Mouse (Mus musculus) heart, embryonic 16.5 days (tissue): ENCODE measurements around the gene Rpn1. TPM values are rescaled to one million over a fixed set of nuclear protein-coding genes. Genes with fewer than 3 reads are reported as not detected.
A peak's percentile ranks its signal among the peaks of the same experiment; 100 is the strongest.

ENCODE experiments used
- ATAC-seq: fragments of 200-750 bp; cut with Nextera tagmentation; replicated peaks from 2 replicates; pipeline ENCODE4 v1.8.0; 2017; ENCODE audit warnings: moderate number of reproducible peaks; ENCODE audit not compliant: insufficient read depth, low FRiP score; ENCODE audit errors: extremely low read depth
- H3K27ac ChIP-seq: fragments of 300-500 bp; sonication (generic); 2 replicates; pipeline ENCODE4 v1.5.1; 2014; ENCODE audit warnings: mild to moderate bottlenecking, low read length, control low read depth, moderate library complexity
- H3K27me3 ChIP-seq: fragments of 300-500 bp; sonication (generic); 2 replicates; pipeline ENCODE4 v1.6.1; 2014; ENCODE audit warnings: low read length, mixed read lengths; ENCODE audit not compliant: control insufficient read depth, insufficient read depth
- H3K36me3 ChIP-seq: fragments of 300-500 bp; sonication (generic); 2 replicates; pipeline ENCODE4 v1.6.1; 2014; ENCODE audit not compliant: control insufficient read depth, insufficient read depth
- H3K4me1 ChIP-seq: fragments of 300-500 bp; sonication (generic); 2 replicates; pipeline ENCODE4 v1.6.1; 2014; ENCODE audit warnings: low read length, mixed read lengths; ENCODE audit not compliant: control insufficient read depth, insufficient read depth
- H3K4me2 ChIP-seq: fragments of 300-500 bp; sonication (generic); 2 replicates; pipeline ENCODE4 v1.6.1; 2014; ENCODE audit warnings: low read depth, mild to moderate bottlenecking, control low read depth, low read length
- H3K4me3 ChIP-seq: fragments of 300-500 bp; sonication (generic); 2 replicates; pipeline ENCODE4 v1.5.1; 2014; ENCODE audit warnings: mild to moderate bottlenecking, control low read depth, low read length
- H3K9ac ChIP-seq: fragments of 300-500 bp; sonication (generic); 2 replicates; pipeline ENCODE4 v1.6.1; 2014; ENCODE audit warnings: low read length, control low read depth
- H3K9me3 ChIP-seq: fragments of 300-500 bp; sonication (generic); replicated peaks from 2 replicates; pipeline ENCODE4 v1.6.1; 2016; ENCODE audit warnings: low read length; ENCODE audit not compliant: control insufficient read depth
- WGBS: fragments of 180-500 bp; shearing (Covaris S2); extraction: QIAGEN DNeasy Blood & Tissue Kit; methylation state at CpG from one replicate; pipeline ENCODE4 v1.1.7; 2014; 5-methylcytosine and 5-hydroxymethylcytosine counted together
- polyA plus RNA-seq: library from polyadenylated mRNA; unstranded; fragments of >200 nt; fragmentation: Nextera tagmentation; extraction: Ambion mirVana; gene quantifications from 2 replicates; pipeline ENCODE4 v1.2.1, GENCODE M21; 2015

The Rpn1 gene
- polyA plus RNA-seq, 1 experiment from 2014 or later: 182 TPM

DNA sequence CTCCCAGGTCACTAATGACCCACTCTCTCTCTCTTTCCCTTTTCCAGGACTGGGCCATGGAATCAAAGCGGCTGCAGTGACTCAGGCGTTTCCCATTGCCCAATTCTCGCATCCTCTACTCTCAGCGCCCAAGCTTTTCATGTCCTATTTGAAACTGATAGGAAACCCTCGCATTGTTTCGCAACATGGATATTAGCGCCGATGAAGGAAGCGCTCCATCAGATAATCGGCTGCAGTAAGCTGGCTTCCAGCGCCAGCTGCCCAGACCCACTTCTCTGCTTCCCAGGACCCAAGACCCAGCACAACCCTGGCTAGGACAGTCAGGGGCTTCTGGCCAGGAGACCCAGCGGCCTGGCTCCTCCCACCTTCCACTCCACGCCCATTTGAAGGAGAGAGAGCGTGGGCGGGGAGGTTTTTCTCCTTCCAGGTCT lies 51.9 kb downstream of the Rpn1 start:
- Histone ChIP-seq H3K4me3 (peak overlapping the region; percentile 31), H3K9me3 (no peaks in the 10 kb centered on the region), H3K27ac (no peak overlapping the region), H3K9ac (no peak overlapping the region), H3K27me3 (peaks cover 38% of the 10 kb centered on the region), H3K4me2 (peak overlapping the region; percentile 59), H3K36me3 (no peaks in the 10 kb centered on the region), H3K4me1 (peaks cover 33% of the 10 kb centered on the region)
- ATAC-seq: no peak
- WGBS: 19% methylated on average over 15 of the region's 15 CpGs

- no peak overlapping the region for H3K4me2 ChIP-seq
- peaks cover 36% of the 10 kb centered on the region for H3K27me3 ChIP-seq
- H3K4me1 ChIP-seq: peaks cover 16% of the 10 kb centered on the region
- H3K9ac ChIP-seq: no peak overlapping the region
- no peaks in the 10 kb centered on the region for H3K9me3 ChIP-seq
- H3K27ac ChIP-seq: no peak overlapping the region
- 76% methylated on average over 3 of the region's 3 CpGs for WGBS
- no peak overlapping the region for H3K4me3 ChIP-seq
- H3K36me3 ChIP-seq: no peaks in the 10 kb centered on the region
- no peak for ATAC-seq
These were observed 54.2 kb downstream of the Rpn1 start for GRCm38 (mm10) chr6:88138485-88138884.

DNA sequence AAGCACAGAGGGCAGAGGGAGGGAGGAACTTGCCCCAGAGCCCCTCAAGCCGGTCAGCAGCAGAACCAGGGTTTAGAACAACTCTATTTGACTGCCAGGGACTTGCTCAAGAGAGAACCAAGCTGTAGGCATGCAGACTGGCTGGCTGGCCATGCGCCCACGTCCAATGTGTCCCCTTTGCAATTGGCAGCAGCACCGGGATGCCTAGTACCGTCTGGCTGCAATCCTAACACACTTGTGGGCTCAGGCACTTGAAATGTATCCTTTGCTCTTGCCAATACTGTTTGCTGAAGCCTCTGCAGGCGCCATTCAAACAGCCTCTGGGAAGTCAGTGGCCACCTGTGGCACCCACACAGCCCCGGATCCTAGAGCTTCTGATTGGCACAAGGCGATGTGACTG lies 56.0 kb downstream of the Rpn1 start:
- Histone ChIP-seq H3K4me2 (no peak overlapping the region), H3K27me3 (peaks cover 27% of the 10 kb centered on the region), H3K9me3 (no peaks in the 10 kb centered on the region), H3K9ac (no peak overlapping the region), H3K4me1 (peaks cover 15% of the 10 kb centered on the region), H3K4me3 (no peak overlapping the region), H3K27ac (no peak overlapping the region; the same call in 1 of the 2 replicates), H3K36me3 (no peaks in the 10 kb centered on the region)
- WGBS: 37% methylated on average over 8 of the region's 8 CpGs
- peak; percentile 80 for ATAC-seq

GRCm38 (mm10) chr6:88145793-88146192 lies 61.5 kb downstream of the Rpn1 start:
- Histone ChIP-seq H3K4me3 (no peak overlapping the region), H3K27me3 (no peaks in the 10 kb centered on the region), H3K4me1 (peaks cover 4% of the 10 kb centered on the region; the same call in 1 of the 2 replicates), H3K9ac (no peak overlapping the region), H3K27ac (no peak overlapping the region), H3K9me3 (no peaks in the 10 kb centered on the region), H3K4me2 (no peak overlapping the region), H3K36me3 (no peaks in the 10 kb centered on the region)
- 72% methylated on average over 4 of the region's 4 CpGs for WGBS
- ATAC-seq: no peak

GRCm38 (mm10) chr6:88146576-88146975 lies 62.3 kb downstream of the Rpn1 start:
- H3K4me1 ChIP-seq: 0 out of 2 replicates have a peak, but pooled peaks cover 2% of the 10 kb centered on the region
- no peak overlapping the region for H3K9ac ChIP-seq
- no peaks in the 10 kb centered on the region for H3K9me3 ChIP-seq
- ATAC-seq: no peak
- 55% methylated on average over 8 of the region's 8 CpGs for WGBS
- no peak overlapping the region for H3K27ac ChIP-seq
- no peak overlapping the region for H3K4me3 ChIP-seq
- no peak overlapping the region for H3K4me2 ChIP-seq
- H3K27me3 ChIP-seq: no peaks in the 10 kb centered on the region
- no peaks in the 10 kb centered on the region for H3K36me3 ChIP-seq

- no peaks in the 10 kb centered on the region for H3K36me3 ChIP-seq
- 0 out of 2 replicates have a peak, but pooled peaks cover 2% of the 10 kb centered on the region for H3K4me1 ChIP-seq
- WGBS: 51% methylated on average over 14 of the region's 16 CpGs
- H3K4me2 ChIP-seq: no peak overlapping the region
- H3K4me3 ChIP-seq: no peak overlapping the region
- H3K27me3 ChIP-seq: no peaks in the 10 kb centered on the region
- no peak overlapping the region for H3K9ac ChIP-seq
- ATAC-seq: no peak; the same call in 1 of the 2 replicates
- H3K27ac ChIP-seq: no peak overlapping the region
- no peaks in the 10 kb centered on the region for H3K9me3 ChIP-seq
These were observed 63.2 kb downstream of the Rpn1 start for GRCm38 (mm10) chr6:88147411-88148003.

- no peaks in the 10 kb centered on the region for H3K27me3 ChIP-seq
These were observed 67.1 kb downstream of the Rpn1 start for GRCm38 (mm10) chr6:88151335-88151734.

GRCm38 (mm10) chr6:88152127-88152705 lies 67.9 kb downstream of the Rpn1 start:
- WGBS: 65% methylated on average over 14 of the region's 14 CpGs
- Histone ChIP-seq H3K4me2 (peak overlapping the region; percentile 4), H3K36me3 (no peaks in the 10 kb centered on the region), H3K4me1 (0 out of 2 replicates have a peak, but pooled peaks cover 2% of the 10 kb centered on the region), H3K27me3 (no peaks in the 10 kb centered on the region), H3K4me3 (no peak overlapping the region), H3K9ac (no peak overlapping the region), H3K27ac (peak overlapping the region; percentile 73), H3K9me3 (no peaks in the 10 kb centered on the region)
- peak; percentile 76 for ATAC-seq

More at GRCm38 (mm10) chr6:88151335-88151734, 67.1 kb downstream of the Rpn1 start:
- H3K27ac ChIP-seq: no peak overlapping the region
- H3K9me3 ChIP-seq: no peaks in the 10 kb centered on the region
- no peak overlapping the region for H3K4me2 ChIP-seq
- 0 out of 2 replicates have a peak, but pooled peaks cover 2% of the 10 kb centered on the region for H3K4me1 ChIP-seq
- no peak for ATAC-seq
- WGBS: 67% methylated on average over 4 of the region's 4 CpGs
- no peak overlapping the region for H3K9ac ChIP-seq
- H3K36me3 ChIP-seq: no peaks in the 10 kb centered on the region
- H3K4me3 ChIP-seq: no peak overlapping the region

DNA sequence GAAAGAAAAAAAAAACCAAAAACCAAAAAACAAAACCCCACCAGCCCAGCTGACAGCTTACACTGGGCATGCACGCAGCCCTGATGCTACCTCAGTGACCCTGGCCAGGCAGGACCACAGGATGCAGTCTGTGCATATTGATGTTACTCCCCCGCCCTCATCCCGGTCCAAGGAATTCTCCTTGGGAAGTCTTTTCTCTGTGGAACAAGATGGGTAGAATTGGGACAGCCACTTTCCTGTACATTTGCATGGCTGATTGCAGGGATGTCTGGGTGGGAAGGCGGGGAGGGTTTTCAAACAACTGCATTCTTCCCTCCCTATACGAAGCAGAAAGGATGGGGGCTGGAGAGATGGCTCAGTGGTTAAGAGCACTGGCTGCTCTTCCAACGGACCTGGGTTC lies 68.7 kb downstream of the Rpn1 start:
- no peak overlapping the region for H3K4me3 ChIP-seq
- ATAC-seq: no peak
- H3K4me1 ChIP-seq: no peaks in the 10 kb centered on the region
- H3K27ac ChIP-seq: peak overlapping the region; percentile 73; the same call in 1 of the 2 replicates
- H3K27me3 ChIP-seq: 0 out of 2 replicates have a peak, but pooled peaks cover under 1% of the 10 kb centered on the region
- H3K4me2 ChIP-seq: no peak overlapping the region
- no peak overlapping the region for H3K9ac ChIP-seq
- no peaks in the 10 kb centered on the region for H3K9me3 ChIP-seq
- whole genome bisulfite sequencing: 63% methylated on average over 6 of the region's 6 CpGs
- H3K36me3 ChIP-seq: no peaks in the 10 kb centered on the region
